Mouse (Mus musculus) intestine, embryonic 15.5 days (tissue): Measurements from ENCODE around the gene Sell. TPM values are rescaled to one million over a fixed set of nuclear protein-coding genes. Genes with fewer than 3 reads are reported as not detected.
"Not testable (repeated sequence)": the region's sequence is repeated elsewhere in the genome, so short reads cannot be mapped to it uniquely, and the experiment has no call there.

Source experiments
- ATAC-seq: fragments of 200-750 bp; cut with Nextera tagmentation; 2 replicates; pipeline ENCODE4 v1.8.0; 2017; ENCODE audit warnings: moderate TSS enrichment, moderate library complexity
- H3K27ac ChIP-seq: fragments of 300-500 bp; sonication (generic); 2 replicates; pipeline ENCODE4 v1.5.1; 2015; ENCODE audit warnings: mild to moderate bottlenecking, inconsistent platforms
- H3K27me3 ChIP-seq: fragments of 300-500 bp; sonication (generic); replicated peaks from 2 replicates; pipeline ENCODE4 v1.6.1; 2015; ENCODE audit warnings: inconsistent platforms
- H3K36me3 ChIP-seq: fragments of 300-500 bp; sonication (generic); 2 replicates; pipeline ENCODE4 v1.6.1; 2015; ENCODE audit warnings: inconsistent platforms
- H3K4me1 ChIP-seq: fragments of 300-500 bp; sonication (generic); replicated peaks from 2 replicates; pipeline ENCODE4 v1.6.1; 2015; ENCODE audit warnings: inconsistent platforms
- H3K4me2 ChIP-seq: fragments of 300-500 bp; sonication (generic); replicated peaks from 2 replicates; pipeline ENCODE4 v1.6.1; 2015; ENCODE audit warnings: mild to moderate bottlenecking, inconsistent platforms
- H3K4me3 ChIP-seq: fragments of 300-500 bp; sonication (generic); replicated peaks from 2 replicates; pipeline ENCODE4 v1.5.1; 2015; ENCODE audit warnings: inconsistent platforms
- H3K9ac ChIP-seq: fragments of 300-500 bp; sonication (generic); 2 replicates; pipeline ENCODE4 v1.6.1; 2015; ENCODE audit warnings: inconsistent platforms
- H3K9me3 ChIP-seq: fragments of 300-500 bp; sonication (generic); 2 replicates; pipeline ENCODE4 v1.6.1; 2016; ENCODE audit warnings: inconsistent platforms
- WGBS: fragments of 180-500 bp; shearing (Covaris S2); methylation state at CpG from one replicate; pipeline ENCODE4 v1.1.7; 2015; 5-methylcytosine and 5-hydroxymethylcytosine counted together
- polyA plus RNA-seq: library from polyadenylated mRNA; unstranded; fragments of >200 nt; fragmentation: Nextera tagmentation; extraction: Ambion mirVana; gene quantifications from 2 replicates; pipeline ENCODE4 v1.2.1, GENCODE M21; 2015

Gene Sell
- polyA plus RNA-seq: 0.88 and 0.96 TPM in 2 replicates

DNA sequence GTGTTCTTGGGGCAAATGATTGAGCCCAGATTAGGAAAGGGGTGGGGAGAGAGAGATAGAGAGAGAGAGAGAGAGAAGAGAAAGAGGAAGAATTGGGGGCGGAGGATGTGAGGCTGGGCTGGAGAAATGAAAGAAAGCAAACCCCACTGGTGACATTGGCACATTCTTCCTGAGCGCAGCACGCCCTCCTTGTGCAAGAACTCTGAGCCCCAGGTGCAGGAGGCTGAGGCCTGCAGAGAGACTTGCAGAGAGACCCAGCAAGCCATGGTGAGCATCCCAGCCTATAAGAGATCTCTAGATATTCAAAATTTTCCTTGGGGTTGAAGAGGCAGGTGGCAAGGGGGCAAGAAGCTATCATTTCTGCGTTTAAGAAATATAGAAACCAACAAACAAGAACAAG is at the start of gene Sell:
TSS of gene Sell (plus strand) at position 58 of the 400 bp plus-strand sequence.
- H3K27ac ChIP-seq: no peak within 1 kb of the TSS
- no peak for ATAC-seq
- no peaks in the 10 kb centered on the region for H3K27me3 ChIP-seq
- H3K4me3 ChIP-seq: no peak within 1 kb of the TSS
- WGBS: 79% methylated on average over 4 of the region's 4 CpGs
- H3K9ac ChIP-seq: no peak within 1 kb of the TSS
- H3K4me2 ChIP-seq: no peak within 1 kb of the TSS
- H3K9me3 ChIP-seq: no peaks in the 10 kb centered on the region
- H3K36me3 ChIP-seq: no peaks in the 10 kb centered on the region
- H3K4me1 ChIP-seq: no peaks in the 10 kb centered on the region

DNA sequence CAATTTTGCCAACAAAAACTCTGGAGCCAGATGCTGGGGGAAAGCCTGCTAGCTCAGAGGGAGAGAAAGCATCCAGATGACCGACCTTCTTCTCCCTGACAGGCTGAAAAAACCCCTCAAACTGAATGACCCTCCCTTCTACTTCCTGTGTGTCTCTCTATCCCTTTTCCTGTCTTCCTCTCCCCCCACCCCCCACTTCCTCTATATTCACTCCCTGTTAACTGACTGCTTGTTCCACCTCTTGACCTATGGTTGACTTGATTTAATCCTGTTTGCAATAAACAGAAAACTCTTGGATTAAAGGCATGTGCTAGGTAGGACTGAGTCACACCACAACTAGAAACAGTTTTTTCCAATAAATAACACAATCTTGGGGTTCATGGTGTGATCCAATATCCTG is 47.2 kb upstream of the Sell start:
- Histone ChIP-seq H3K4me3 (no peak overlapping the region), H3K27ac (no peak overlapping the region), H3K27me3 (no peaks in the 10 kb centered on the region), H3K36me3 (no peaks in the 10 kb centered on the region), H3K9ac (no peak overlapping the region), H3K9me3 (no peaks in the 10 kb centered on the region), H3K4me1 (no peaks in the 10 kb centered on the region), H3K4me2 (no peak overlapping the region)
- no peak for ATAC-seq
- WGBS: 68% methylated on average over 1 of the region's 1 CpGs

DNA sequence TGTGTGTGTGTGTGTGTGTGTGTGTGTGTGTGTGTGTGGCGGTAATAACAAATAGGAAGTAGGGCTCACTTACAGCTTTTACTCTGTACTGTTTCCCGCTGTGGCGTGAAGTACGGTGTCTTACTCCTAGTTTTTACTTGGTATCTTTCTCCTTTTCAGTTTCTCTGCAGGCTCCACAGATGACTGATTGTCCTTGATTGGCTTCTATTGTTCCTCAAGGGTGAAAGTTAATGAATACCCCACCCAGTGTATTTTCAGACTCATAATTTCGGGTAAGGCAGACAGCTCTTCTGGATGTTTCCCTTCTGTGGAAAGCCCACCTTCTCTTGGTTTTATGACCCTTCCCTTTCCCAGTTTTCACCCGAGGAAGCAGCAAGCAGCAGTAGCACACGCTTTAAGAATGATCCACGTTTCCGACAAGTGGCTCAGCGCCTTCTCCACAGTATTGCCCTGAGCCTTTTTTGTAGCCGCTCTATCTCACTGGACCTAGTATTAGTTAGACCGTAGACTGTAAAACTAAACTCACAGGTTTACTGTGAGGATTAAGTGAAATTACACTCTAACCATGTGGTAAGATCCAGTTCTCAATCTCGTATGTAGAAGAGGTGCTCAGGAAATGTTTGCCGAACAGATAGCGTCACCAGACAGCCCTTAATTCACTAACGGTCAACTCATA is 43.4 kb upstream of the Sell start:
- H3K9ac ChIP-seq: no peak overlapping the region
- H3K9me3 ChIP-seq: no peaks in the 10 kb centered on the region
- no peaks in the 10 kb centered on the region for H3K36me3 ChIP-seq
- ATAC-seq: no peak
- 77% methylated on average over 16 of the region's 16 CpGs for WGBS
- H3K27ac ChIP-seq: no peak overlapping the region
- no peaks in the 10 kb centered on the region for H3K4me1 ChIP-seq
- no peaks in the 10 kb centered on the region for H3K27me3 ChIP-seq
- H3K4me2 ChIP-seq: no peak overlapping the region
- H3K4me3 ChIP-seq: no peak overlapping the region

DNA sequence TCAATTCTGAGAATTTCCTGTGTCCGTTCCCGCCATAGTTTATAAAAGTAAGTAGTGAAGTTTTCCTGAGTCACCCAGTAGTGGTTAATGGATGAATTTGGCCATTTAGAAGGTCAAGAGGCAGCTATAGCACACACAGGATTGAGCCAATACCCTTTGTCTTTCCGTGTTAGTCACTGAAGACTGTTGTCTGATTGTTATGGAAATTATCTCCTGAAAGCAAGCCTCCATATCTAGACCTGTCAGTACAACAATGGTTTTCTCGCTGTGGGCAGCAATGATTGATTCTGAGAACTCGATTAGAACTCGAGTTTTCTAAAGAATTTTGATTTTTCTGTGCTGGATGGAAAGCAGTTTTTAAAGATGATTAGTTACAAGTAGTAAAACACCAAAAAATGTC is 42.0 kb upstream of the Sell start:
- no peaks in the 10 kb centered on the region for H3K36me3 ChIP-seq
- no peak overlapping the region for H3K9ac ChIP-seq
- H3K27ac ChIP-seq: no peak overlapping the region
- H3K4me2 ChIP-seq: no peak overlapping the region
- no peaks in the 10 kb centered on the region for H3K9me3 ChIP-seq
- 74% methylated on average over 6 of the region's 6 CpGs for WGBS
- H3K27me3 ChIP-seq: no peaks in the 10 kb centered on the region
- no peak overlapping the region for H3K4me3 ChIP-seq
- ATAC-seq: no peak
- no peaks in the 10 kb centered on the region for H3K4me1 ChIP-seq

DNA sequence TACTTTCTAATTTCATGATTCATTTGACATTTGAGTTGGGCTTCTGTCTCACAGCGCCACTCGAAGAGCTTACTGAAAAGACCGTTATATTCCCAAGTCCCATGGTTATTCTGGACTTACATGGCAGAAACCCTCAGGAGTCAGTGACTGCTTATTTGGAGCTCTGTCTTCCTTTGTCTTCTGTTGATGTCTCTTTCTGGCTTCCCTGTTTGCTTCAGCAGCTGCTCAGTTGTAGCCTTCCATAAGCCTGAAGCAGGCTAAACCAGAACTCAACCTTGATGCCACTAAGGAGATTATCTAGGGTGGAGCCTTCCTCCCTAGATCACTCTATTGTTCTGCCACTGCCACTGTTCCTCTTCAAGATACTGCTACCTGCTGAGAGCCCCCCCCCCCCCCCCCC is 41.0 kb upstream of the Sell start:
- WGBS: 86% methylated on average over 3 of the region's 3 CpGs
- not testable (repeated sequence) for H3K9me3 ChIP-seq, H3K4me2 ChIP-seq, H3K27ac ChIP-seq, H3K4me3 ChIP-seq, H3K4me1 ChIP-seq, H3K36me3 ChIP-seq, H3K9ac ChIP-seq, H3K27me3 ChIP-seq, ATAC-seq

DNA sequence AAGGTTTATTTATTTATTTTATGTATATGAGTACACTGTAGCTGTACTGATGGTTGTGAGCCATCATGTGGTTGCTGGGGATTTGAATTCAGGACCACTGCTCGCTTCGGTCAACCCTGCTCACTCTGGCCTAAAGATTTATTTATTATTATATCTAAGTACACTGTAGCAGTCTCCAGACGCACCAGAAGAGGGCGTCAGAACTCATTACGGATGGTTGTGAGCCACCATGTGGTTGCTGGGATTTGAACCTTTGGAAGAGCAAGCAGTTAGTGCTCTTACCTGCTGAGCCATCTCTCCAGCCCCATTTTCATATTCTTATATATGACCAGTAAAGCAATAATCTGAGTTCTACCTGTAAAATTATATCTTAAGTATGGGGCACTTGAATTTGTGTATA is 39.7 kb upstream of the Sell start:
- H3K4me2 ChIP-seq, ATAC-seq, H3K27ac ChIP-seq, H3K27me3 ChIP-seq, H3K9ac ChIP-seq, H3K9me3 ChIP-seq, H3K36me3 ChIP-seq, H3K4me3 ChIP-seq, H3K4me1 ChIP-seq: not testable (repeated sequence)
- 79% methylated on average over 5 of the region's 5 CpGs for WGBS

DNA sequence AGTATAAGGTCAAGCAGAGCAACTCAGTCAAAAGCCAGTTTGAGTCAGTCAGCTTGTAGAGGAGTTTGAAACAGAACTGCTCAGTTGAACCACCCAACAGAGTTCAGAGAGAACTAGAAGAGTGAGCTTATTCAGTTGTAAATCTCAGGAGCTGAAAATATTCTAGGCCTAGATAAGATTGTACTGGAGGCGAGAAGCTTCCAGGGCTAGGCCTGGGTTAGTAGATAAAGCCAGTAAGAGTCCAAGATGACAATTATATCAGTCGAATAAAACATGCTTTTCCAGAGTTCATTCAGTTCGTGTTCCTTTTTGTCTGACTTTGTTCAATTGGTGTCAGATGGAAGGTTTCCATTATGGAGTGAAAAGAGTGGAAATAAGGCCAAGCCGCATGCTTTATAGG is 36.1 kb upstream of the Sell start:
- WGBS: 84% methylated on average over 4 of the region's 4 CpGs
- Histone ChIP-seq H3K36me3 (no peaks in the 10 kb centered on the region), H3K27ac (no peak overlapping the region), H3K9ac (no peak overlapping the region), H3K4me2 (no peak overlapping the region), H3K4me3 (no peak overlapping the region), H3K4me1 (no peaks in the 10 kb centered on the region), H3K27me3 (no peaks in the 10 kb centered on the region), H3K9me3 (no peaks in the 10 kb centered on the region)
- no peak for ATAC-seq

DNA sequence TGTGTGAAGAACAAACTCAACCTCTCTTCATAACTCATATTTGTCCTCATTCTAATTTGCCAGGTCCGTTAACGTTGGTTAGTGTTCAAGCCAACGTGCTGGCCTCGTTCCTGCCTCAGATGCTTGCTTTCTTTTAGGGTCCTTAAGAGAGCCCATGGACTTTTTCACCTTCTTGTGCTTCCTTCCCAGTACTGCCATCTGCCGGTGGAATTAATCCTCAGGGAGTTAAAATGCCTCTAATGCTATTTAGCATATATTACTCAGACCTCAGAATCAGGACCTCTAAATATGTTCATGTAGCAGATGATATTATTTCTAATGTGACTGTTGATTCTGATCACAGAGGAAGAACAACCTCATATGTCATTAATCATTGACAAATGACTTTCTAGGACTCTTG is 34.4 kb upstream of the Sell start:
- Histone ChIP-seq H3K4me3 (no peak overlapping the region), H3K27ac (no peak overlapping the region), H3K9me3 (no peaks in the 10 kb centered on the region), H3K27me3 (no peaks in the 10 kb centered on the region), H3K4me1 (no peaks in the 10 kb centered on the region), H3K36me3 (no peaks in the 10 kb centered on the region), H3K9ac (no peak overlapping the region), H3K4me2 (no peak overlapping the region)
- WGBS: 60% methylated on average over 5 of the region's 5 CpGs
- ATAC-seq: no peak

DNA sequence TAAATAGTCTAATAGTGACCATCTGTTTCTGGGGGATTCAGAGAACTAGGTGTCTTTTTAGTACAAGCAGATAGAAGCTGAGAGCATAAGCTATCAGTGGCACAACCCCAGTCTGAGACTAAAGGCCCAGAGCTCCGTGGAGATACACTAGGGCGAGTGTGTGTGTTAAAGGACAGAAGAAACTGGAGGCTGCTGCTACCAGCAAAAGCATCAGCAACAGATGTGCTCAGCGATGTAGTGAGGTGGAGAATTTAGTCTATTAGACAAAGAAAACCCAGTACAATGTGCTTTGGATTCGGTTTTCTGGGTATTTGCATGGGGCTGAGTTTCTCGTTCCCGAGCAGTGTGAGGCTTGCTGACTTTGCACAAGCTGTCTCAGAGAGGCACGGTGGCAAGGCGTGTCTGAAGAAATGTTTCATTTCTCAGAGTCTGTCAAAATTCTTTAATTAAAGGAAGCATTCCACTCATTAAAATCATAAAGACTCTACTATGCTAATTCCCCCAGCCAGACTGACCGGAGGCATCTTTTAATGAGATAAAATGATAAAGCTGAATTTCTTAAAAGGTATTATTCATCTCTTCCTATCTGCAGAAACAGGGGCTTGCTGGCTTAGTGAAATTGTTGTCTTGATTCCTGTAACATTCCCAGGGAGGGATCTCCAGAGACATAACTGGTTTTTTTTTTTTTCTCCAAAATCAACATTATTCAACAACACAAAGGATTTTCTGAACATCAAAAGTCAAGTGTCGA is 21.2 kb upstream of the Sell start:
- no peak overlapping the region for H3K4me3 ChIP-seq
- H3K36me3 ChIP-seq: no peaks in the 10 kb centered on the region
- no peak overlapping the region for H3K9ac ChIP-seq
- H3K27me3 ChIP-seq: no peaks in the 10 kb centered on the region
- WGBS: 73% methylated on average over 10 of the region's 10 CpGs
- H3K27ac ChIP-seq: no peak overlapping the region
- H3K4me1 ChIP-seq: no peaks in the 10 kb centered on the region
- no peaks in the 10 kb centered on the region for H3K9me3 ChIP-seq
- no peak overlapping the region for H3K4me2 ChIP-seq
- ATAC-seq: no peak

DNA sequence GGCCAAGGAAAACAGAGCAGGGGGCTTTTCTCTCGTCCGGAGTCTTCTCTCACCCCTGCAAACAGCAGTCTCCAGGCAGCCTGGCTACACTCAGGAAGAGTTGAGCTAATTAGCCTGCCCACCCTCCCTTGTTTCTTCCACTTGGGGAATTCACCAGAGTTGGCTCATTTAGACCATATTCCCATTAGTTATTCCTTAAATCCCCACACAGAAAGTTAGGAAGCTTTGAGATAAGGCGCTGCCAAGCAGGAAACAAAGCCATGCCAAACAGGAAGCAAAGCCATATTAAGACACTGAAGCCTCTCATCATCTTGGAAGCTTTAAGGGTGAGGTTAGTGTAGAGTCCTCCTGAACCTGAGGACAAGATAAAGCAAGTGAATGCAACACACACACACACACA is 18.2 kb upstream of the Sell start:
- Histone ChIP-seq H3K4me3 (no peak overlapping the region), H3K4me2 (no peak overlapping the region), H3K9ac (no peak overlapping the region), H3K4me1 (no peaks in the 10 kb centered on the region), H3K27me3 (no peaks in the 10 kb centered on the region), H3K36me3 (no peaks in the 10 kb centered on the region), H3K27ac (no peak overlapping the region), H3K9me3 (no peaks in the 10 kb centered on the region)
- WGBS: 57% methylated on average over 3 of the region's 3 CpGs
- ATAC-seq: no peak

DNA sequence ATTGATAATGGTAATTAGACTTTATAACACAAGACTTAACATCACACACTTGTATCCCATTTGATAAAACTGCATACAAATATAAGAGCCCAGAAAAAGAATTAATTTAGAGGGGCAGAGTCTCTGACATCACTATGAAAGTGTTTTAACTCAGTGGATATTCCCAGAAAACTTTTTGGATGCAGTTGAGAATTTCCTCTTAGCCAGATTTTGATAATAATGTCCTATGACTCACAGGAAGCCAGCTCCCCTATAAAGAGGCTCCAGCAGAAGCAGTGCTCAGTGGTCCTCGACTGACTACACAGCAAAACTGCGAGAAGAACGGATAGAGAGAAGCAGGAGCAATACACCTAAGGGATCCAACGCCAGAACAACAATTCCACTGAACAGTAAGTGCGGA is 13.8 kb upstream of the Sell start, which contains the start of gene Sele:
TSS of gene Sele (plus strand) at position 301 of the 400 bp plus-strand sequence.
- no peak within 1 kb of the TSS for H3K9ac ChIP-seq
- H3K27me3 ChIP-seq: no peaks in the 10 kb centered on the region
- ATAC-seq: no peak
- 72% methylated on average over 5 of the region's 5 CpGs for WGBS
- H3K4me3 ChIP-seq: no peak within 1 kb of the TSS
- H3K27ac ChIP-seq: no peak within 1 kb of the TSS
- H3K4me2 ChIP-seq: no peak within 1 kb of the TSS
- H3K9me3 ChIP-seq: no peaks in the 10 kb centered on the region
- H3K4me1 ChIP-seq: no peaks in the 10 kb centered on the region
- no peaks in the 10 kb centered on the region for H3K36me3 ChIP-seq

DNA sequence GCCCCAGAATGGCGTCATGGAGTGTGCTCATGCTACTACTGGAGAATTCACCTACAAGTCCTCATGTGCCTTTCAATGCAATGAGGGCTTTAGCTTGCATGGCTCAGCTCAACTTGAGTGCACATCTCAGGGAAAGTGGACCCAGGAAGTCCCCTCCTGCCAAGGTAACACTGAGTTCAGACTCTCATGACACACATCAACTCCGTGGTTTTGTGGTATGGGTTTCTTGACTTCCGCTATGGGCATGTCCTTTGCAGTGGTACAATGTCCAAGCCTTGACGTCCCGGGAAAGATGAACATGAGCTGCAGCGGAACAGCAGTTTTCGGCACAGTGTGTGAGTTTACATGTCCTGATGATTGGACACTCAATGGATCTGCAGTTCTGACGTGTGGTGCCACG is 8.2 kb upstream of the Sell start:
- no peaks in the 10 kb centered on the region for H3K9me3 ChIP-seq
- H3K4me3 ChIP-seq: no peak overlapping the region
- 91% methylated on average over 9 of the region's 9 CpGs for WGBS
- no peaks in the 10 kb centered on the region for H3K27me3 ChIP-seq
- H3K4me2 ChIP-seq: no peak overlapping the region
- H3K4me1 ChIP-seq: no peaks in the 10 kb centered on the region
- no peaks in the 10 kb centered on the region for H3K36me3 ChIP-seq
- H3K27ac ChIP-seq: no peak overlapping the region
- no peak for ATAC-seq
- H3K9ac ChIP-seq: no peak overlapping the region

DNA sequence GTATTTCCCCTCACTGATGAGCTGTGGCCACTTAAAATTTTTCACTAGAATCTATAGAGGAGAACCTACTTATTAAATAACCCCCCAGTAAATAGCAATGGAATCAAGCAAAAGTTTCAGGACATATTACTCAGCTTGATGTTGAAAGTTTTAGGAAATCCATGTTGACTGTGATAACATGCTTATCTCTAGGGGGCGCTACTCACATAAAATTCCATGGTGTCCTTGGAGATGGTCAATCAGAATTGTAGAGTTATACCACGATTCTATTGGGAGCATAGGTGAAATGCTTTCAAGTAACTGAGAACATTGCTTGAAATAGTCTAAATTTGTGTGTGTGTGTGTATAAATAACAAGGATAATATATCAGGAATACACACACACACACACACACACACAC is 7.0 kb upstream of the Sell start:
- H3K4me2 ChIP-seq: no peak overlapping the region
- H3K27ac ChIP-seq: no peak overlapping the region
- WGBS: 37% methylated on average over 2 of the region's 2 CpGs
- H3K36me3 ChIP-seq: no peaks in the 10 kb centered on the region
- no peaks in the 10 kb centered on the region for H3K27me3 ChIP-seq
- no peaks in the 10 kb centered on the region for H3K9me3 ChIP-seq
- ATAC-seq: no peak
- H3K4me3 ChIP-seq: no peak overlapping the region
- no peaks in the 10 kb centered on the region for H3K4me1 ChIP-seq
- no peak overlapping the region for H3K9ac ChIP-seq
